Mouse (Mus musculus) natural killer cell, adult 2 months (primary cell): ENCODE measurements around the gene Mgll.

Experiments
- DNase-seq, 2 experiments: peaks; one replicate each; pipeline ENCODE4 v3.0.0; 2022; ENCODE audit warnings: low spot score in 2 of 2

Mgll gene

DNA sequence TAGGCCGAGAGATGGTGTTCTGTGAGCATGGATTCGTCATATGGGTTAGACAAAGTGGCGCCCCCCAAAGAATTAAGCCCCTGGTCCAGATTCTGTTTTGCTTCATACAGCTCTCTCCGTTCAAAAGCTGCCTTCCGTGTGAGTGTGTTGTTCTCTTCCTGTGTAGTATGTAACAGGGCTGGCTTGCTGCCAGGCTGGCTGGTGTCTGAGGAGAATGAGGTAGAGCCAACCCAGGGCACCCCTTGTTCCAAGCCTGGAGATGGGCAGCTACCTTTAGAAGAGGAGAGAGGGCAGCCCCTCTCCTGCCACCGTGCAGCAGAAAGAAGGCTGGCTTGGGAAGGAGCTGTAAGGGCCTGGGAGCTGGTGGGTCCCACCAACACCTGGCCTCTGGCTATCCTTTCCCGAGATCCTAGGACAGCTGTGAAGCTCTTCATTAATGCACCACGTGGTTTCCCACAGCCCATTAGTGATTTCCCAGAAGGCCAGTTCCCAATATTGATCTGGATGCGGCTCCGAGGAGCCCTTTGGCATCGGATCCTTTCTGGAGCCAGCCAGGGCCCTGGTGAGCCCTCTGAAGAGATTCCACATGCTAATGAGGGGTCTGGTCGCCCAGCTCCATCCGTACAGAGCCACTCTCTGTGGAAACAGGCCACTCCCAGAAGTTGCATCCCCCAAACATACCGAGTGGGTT lies 19.5 kb downstream of the Mgll start:
- no peak for DNase-seq

DNA sequence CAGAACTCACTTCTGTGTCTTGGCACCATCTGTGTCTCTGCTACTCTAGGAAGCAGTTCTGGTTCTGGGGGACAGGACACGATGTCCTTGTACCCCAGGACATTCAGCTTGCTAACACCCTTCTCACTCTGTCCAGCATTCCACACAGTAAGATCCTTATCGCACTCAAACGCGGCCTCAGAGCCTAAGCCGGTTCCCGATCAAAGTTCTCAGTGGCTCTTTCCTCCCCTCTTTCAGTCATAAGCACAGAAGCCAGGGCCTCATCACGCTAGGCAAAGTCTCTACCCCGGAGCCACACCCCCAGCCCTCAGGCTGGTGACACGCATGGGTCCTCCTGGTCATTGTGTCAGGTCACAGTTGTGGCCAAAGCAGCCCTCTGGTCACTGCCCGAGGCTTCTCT lies 20.8 kb downstream of the Mgll start:
- DNase-seq = no peak

DNA sequence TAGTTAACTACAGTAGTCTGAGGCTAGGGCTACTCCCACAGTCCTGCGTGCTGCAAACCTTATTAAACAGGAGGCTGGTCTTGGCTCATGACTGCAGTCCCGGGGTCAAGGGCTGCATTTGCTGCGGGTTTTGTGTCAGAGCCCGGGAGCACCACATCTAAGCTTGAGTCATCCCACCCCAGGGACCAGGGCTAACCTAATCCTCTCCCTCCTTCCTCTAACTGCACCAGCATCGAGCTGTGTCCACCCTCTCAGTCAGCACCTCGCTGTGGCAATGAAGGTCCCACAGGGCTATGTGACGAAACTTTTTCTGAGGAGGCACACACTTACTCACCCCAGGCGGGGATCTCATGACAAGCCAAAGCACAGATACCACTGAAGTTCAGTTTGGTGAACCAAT lies 22.1 kb downstream of the Mgll start:
- no peak for DNase-seq

DNA sequence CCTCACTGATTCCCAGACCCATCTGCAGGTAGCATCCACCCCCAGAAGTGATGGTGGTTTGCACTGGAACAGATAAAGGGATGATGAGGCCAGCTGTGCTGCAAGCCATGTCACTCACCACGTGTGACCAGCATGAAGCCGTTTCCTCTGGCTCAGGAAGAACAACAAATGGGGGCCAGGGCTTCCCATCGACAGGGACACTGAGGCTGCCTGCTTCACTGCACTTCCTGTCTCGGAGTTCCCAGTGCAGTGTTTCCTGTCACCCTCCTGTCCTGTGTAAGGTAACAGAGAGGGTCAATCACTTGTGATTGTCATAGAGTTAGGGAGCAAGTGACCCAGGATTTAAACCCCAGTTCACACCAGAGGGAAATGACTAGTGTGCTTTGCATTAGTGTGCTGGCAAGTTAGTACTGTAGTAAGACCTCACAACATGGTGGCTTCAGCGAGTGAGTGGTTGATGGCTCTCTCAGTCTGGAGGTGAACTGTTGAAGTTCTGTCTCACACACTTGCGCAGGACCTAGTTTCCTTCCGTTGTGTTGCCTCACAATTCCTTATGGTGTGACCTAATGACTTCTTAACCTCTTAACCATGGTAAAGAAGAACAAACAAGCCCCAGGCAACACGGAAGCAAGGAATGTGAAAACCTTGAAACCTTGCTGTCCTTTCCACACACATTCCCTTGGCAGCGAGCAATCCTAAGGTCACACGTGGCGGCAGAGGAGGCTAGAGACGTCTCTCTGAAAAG lies 23.3 kb downstream of the Mgll start:
- no peak for DNase-seq

DNA sequence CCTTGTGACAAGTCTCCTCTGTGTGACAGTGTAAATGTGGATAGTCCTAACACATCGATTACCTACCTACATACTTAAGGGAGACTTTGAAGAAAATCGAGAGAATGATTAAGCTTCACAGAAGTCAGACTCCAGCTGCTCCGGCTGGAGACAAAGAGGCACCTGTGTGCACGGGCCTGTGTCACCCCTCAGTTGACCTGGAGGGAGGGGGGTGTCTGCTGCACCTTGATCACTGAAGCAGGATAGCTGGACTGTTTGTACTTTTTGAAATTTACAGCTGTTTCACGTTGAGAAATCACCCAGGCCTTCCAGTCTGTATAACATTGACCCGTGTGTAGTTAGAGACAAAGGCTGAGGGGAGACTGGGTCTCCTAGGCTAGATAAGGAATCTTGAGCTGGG lies 26.7 kb downstream of the Mgll start:
- no peak for DNase-seq

DNA sequence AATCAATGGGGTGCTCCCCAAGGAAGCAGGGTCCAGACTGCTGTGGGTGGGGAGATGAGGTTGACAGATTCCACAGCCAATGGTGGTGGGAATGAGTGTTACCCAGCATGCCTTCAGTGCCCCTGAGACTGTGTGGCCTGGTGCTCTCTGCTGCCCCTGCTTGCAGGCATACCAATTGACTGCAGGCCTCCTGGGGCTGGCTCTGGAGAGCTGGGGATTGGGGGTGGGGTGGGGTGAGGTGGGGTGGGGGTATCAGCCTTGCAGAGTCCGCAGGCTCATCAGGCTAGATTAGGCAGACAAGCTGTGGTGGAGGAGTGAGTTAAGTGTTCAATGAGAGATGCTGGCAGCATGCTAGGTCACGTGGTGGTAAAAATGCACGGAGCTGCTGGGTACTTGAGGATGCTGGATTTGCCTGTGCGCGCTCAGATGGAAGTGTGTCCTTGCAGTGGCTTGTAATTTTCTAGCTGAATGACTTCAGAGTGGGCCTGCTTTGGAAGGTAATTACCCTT lies 28.6 kb downstream of the Mgll start:
- DNase-seq = no peak

DNA sequence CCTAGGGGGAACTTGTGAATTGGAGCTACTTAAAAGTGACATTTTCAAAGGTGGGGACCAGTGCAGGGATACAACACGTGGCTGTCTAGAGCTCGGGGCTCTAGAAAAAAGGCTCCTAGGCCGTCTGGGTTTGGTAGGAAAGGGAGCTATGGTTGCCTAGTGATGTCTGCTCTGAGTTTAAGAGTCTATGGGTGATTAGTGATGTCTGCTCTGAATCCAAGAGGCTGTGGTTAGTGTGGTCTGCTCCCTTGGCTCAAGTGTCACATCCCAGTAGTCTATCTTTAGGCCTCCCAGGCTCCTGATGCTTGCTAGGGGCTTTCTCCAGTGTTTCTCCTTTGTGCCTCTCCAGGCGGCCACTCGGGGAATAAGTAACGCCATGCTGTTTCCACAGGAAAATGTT lies 29.4 kb downstream of the Mgll start:
- no peak for DNase-seq

DNA sequence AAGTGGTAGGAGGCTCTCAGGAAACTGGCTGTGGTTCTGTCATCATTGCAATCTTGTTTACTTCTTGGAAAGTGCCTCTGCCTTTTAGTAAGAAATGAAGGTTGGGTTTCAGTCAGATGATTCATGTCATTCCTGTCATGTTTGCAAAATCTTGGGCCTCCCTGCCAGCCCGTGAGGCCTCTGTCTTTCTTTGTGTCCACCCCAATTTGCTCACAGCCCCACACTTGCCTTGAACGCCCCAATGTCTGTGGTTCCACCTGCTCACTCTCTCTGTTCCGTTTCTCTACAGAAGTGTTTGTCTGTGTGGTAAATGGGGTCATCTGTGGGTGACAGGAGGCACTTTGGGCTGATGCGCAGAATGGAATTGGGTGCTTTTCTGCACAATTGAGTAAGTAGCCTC lies 32.8 kb downstream of the Mgll start:
- peak; percentile 7 to 33 for DNase-seq

DNA sequence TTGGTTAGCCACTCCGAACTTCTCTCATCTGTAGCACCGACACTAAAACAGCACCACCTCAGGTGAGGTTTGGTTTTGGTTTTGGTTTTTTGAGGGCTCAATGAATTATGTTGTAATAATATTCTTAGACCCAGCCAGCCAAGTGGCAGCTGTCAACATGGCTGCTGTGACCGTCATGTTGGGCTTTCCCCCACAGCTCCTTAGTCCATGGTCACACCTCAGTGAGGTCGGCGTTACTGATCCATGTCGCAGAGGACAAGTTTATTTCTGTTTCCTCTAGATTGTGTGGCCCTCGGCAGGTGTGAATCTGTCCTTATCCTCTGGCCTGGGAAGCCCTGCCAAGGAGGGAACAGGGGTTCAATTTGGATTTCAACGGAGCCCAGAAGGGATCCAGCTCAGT lies 33.9 kb downstream of the Mgll start:
- DNase-seq = no peak

DNA sequence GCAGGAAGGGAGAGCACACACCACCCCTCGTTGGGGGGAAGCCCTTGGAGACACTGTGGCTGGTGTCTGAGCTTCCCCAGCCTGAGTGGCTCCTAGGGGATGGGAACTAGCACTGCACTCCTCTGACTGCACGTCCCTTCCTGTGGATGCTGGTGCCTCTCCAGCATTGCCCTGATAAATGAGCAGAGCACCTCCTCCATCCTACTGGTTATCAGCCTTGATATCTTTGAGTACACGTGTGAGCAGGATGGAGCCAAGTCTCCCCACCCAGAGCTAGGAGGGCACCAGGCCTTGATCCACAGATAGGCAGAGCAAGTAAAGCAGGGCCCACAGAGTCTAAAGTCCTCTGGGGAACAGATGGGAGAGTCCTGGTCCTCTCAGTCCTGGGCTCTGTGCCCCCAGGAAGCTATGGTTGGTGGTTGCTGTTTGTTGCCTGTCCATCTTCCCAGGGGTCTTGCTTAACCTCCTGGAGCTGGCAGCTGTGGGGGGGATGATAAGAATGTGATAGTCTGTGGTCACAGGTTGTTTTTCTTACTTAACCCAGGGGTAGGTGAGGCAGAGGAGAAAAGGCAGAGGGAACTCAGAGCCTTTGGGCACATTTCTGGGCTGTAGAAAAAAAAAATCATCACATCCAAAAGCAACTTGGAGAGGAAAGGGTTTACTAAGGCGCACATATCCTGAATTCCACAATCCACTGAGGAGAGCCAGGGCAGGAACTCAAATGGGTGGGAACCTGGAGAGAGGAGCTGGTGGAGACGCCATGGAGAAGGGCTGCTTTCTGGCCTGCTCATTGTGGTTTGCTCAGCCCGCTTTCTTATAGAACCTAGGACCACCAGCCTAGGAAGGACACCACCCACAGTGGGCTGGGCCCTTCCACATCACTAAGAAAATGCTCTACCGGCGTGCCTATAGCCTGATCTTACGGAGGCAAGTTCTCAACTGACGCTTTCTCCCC lies 34.6 kb downstream of the Mgll start:
- no peak for DNase-seq

DNA sequence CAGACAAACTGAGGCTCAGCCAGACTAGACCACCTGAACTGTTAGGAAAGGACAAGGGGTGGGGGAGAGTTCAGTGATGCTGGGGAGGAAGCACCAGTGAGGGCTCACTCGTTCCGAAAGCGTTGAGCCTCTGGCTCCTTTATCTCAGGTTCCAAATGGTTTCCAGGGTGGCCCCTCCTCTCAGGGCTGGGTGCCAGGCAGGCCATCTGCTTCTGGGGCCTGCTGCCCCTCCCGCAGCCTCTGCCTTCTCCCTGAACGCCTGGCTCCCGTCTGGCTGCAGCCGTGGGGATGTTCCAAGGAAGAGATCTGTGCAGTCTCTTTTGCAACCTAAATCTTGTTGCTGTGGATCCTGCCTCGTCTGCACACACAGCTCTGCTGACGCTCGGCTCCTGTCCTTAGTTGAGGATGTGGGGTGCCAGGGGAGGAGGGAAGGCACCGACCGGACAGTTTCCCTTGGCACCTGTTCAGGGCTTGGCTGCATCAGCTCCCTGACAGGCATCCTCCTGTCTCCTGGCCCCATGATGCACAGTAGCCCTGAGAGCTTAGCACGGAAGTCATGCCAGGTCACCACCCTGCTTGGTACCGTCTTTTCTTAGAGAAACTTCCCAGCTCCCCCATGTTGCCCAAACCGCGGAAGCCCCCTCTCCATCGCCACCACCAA lies 35.7 kb downstream of the Mgll start:
- DNase-seq = no peak

DNA sequence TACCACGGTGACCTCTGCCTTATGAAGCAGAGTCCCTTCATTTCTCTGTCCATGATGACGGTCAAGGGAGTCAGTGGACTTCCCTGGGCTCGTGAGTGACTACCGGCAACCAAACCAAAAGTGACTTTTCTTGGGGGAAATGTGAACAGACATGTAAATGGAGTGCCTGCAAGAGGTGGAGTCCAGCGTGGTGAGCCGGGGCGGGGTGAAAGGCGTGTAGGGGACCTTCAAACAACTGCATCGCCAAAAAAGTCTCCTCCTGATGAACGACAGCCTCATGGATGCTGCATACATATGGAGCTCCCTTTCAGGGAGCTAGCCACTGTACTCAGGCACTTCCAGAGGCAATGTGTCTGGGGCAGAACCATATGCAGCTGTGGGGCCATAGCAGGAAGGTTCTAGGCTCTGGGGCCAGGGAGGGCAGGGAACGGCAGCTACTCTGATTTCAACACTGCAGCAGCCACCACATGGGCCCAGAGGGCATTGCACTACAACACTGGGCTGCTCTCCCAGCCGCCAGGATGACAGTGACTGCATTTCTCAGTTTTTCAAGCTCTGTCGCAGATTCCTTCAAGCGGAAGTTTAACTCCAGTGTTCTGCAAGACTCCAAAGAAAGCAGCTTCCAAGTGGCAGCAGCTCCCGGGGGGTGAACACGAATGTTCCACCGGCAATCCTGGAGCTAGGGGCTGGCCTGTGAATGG lies 36.9 kb downstream of the Mgll start:
- no peak for DNase-seq

DNA sequence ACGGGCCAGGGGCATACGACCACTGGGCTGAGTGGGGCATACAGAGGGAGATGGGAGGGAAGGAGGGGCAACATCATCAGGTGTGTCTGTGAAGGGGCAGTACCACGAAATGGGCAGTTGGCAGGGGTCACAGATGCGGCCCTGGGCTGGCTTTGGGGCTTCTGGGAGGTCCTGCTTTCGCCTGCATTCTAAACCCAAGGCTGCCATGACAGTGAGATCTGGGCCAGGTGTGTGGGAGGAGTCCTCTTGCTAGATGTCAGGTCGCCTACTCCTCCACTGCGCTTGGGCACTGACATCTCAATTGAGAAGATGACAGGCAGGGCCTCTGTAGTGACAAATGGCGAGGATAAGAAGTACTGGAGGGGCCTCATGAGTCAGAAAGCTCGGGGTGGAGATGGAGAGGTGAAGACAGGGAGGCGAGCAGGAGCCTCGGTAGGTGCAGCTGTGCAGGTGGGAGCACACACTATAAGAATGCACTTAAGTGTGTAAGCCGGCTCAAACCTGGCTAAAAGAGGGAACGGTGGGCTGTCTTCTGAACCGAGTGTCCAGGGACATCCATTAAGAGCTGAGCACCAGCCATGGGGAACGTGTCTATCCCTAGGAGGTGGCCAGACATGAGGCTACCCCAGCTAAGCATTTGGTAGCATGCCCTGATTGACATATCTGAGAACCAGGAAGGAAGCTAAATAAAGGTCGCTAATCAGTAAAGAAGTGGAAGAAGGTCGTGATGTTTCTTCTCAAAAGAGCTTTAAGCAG lies 37.6 kb downstream of the Mgll start:
- no peak for DNase-seq

DNA sequence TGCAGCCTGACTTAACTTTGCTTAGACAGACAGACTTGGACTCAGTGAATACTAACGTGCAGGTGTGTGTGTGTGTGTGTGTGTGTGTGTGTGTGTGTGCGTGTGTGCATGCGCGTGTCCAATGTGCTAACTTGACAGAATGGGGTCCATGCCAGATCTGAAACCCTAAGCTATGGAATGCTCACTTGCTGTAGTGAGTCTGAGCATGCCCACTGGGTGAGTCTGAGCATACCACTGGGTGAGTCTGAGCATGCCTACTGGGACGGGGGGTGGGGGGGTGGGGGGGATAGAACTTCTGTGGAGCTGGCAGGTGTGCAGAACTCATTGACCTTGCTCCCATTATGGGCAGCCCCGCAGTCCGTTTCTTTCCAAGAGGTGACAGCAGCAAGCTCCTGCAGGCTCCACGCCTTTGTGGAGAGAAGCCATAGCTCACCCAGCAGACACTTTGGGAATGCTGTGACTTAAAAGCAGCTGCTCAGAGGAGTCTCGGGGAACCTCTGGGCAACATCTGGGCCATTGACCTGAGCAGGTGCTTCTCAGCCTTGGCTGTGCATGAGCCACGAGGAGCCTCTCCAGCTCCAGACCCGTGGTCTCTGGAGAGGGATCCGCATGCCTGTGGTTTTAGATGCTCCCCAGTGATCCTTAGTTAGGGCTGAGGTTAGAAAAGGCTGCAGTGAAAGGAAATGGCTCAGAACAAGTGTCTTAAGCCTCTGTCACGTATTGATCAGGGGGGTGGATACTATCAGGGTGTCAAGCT lies 38.4 kb downstream of the Mgll start:
- DNase-seq = no peak

DNA sequence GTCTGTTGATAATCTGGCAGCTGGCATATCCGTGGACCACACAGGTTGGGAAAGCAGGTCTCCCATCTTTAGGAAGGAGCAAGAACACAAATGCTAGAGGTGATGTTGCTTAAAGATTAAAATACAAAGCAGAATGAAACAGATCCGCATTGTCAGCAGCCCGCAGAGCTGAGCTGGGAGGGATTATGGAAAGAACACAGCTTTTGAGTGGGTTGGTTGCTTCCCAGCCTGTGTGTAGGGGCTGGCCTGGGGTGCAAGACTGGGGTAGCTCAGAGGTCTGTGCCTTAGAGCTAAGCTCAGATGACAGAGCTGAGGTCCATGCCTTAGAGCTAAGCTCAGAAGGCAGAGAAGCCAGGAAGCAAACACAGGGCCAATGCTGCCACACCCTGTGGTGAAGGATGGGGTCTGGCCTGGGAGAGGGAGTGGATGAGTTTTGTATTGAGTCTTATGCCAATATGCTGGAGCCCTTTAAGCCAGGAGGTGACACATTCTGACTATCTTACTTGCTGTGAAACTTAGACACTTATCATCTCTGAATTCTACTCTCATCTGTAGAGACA lies 39.4 kb downstream of the Mgll start:
- DNase-seq = no peak

DNA sequence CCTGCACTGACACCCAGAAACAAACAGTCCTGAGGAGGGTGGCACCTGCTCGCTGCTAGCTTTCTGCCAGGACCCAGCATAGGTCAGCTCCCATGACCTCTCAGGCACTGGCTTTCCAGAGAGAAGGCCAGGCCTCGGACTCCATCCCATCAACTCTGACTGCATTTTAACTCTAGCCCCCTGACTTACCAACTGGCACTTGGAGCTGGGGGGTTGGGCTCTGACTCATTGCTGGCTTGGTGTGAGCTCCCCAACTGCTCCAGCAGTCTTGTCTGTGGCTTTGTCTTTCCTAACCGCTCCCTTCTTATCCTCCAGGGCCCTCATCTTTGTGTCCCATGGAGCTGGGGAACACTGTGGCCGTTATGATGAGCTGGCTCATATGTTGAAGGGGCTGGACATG lies 40.1 kb downstream of the Mgll start:
- no peak for DNase-seq

DNA sequence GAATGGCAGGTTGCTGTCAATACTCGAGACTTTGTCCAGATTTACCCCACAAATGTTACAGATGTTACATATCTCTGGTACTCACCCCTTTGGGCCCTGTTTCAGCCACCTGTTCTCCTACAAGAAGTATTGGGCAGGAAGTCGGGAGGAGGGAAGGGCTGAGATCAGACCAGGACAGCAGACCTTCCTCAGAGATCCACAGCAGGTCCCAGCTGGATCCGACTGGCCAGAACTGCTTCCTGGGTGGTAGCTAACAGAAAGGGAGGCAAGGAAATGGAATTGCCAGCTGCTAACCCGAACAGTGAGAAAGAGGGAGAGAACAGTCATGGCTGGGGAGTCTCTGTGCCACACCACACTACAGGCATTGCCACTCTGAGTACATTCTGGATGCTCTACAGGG lies 43.5 kb downstream of the Mgll start:
- no peak for DNase-seq

DNA sequence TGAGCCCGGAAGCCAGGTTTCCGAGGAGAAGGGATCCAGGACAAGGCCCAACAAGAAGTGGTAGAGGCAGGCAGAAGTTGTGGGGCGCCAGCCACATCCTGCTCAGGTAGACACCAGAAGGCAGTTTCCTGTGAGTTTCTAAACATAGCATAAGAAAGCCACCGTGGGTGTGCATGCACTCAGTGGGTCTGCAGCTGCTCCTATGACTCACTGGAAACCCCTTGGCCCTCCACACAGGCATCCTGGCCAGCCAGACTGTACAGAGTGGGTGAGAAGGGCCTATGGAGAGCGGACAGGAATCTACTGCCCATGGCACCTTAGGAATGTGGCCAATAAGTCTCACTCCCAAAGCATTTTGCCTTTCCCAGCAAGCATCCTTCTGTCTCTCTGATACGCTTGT lies 45.5 kb downstream of the Mgll start:
- peak; percentile 56 to 64 for DNase-seq

DNA sequence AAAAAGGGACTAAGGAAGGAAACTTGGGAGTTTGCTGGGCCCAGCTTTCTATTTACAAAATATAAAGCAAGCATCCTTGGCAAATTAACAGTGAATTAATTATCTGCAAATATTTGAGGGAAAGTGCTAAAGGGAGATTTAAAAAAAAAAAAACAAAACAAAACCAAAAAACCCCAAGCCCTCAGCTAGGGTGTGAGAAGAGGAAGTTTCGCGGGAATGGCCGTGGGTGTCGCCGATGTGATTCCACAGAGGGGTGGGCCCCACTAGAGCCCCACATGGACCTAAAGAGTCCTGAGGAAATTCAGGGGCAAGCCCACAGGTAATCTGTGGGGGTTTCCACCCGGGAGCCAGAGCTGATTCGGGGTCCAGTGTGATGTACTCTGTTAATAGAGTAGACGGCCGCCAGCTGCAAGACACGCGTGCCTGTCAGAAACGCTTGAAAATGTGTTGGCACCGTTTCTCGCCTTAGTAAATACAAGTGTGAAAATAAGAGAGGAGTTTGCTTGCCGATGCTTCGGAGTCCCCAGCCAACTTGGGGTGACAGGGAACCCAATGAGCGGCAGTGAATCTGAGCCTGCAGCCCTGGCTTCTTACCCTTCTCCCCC lies 46.2 kb downstream of the Mgll start:
- no peak for DNase-seq
